Mouse (Mus musculus): ENCODE results near the gene Muc5ac.

Muc5ac gene

GRCm38 (mm10) chr7:141836423-141836822 lies 47.7 kb downstream of the Muc5ac start:
- no peak for DNase-seq

GRCm38 (mm10) chr7:141838779-141839178 lies 50.0 kb downstream of the Muc5ac start, which contains the start of gene Muc5b:
Muc5b (plus strand) TSS chr7:141839070.
- no peak for DNase-seq

GRCm38 (mm10) chr7:141840354-141840753 lies 51.6 kb downstream of the Muc5ac start:
- peak; percentile 8 for DNase-seq

GRCm38 (mm10) chr7:141861046-141861445 lies 72.3 kb downstream of the Muc5ac start:
- DNase-seq, result no peak
